Mouse (Mus musculus) lung, adult 2 months (tissue): Measurements from ENCODE around the gene Tm6sf2.

Source experiments
- CTCF ChIP-seq: fragments of 200-500 bp; IDR thresholded peaks from 2 replicates; pipeline ENCODE4 v1.5.1; 2011; ENCODE audit warnings: mild to moderate bottlenecking, low read length, control low read depth; ENCODE audit not compliant: insufficient read depth
- POLR2A ChIP-seq: fragments of 200-500 bp; IDR thresholded peaks from 2 replicates; pipeline ENCODE4 v1.6.1; 2011; ENCODE audit warnings: low read depth, mild to moderate bottlenecking, control low read depth, low read length, borderline replicate concordance; ENCODE audit errors: extremely low read depth

GRCm38 (mm10) chr8:70104922-70105321, 32.2 kb downstream of the Tm6sf2 start:
- TF ChIP-seq CTCF (no peak), POLR2A (no peak)
